Mouse (Mus musculus) thymus, adult 2 months (tissue): Measurements from ENCODE around the gene Fut11.

Source experiments
- CTCF ChIP-seq: fragments of 200-500 bp; IDR thresholded peaks from 2 replicates; pipeline ENCODE4 v1.5.1; 2012; ENCODE audit warnings: mild to moderate bottlenecking, control low read depth, low read length, moderate library complexity, borderline replicate concordance; ENCODE audit not compliant: control insufficient read depth, poor library complexity, insufficient read depth; ENCODE audit errors: extremely low read depth
- POLR2A ChIP-seq: fragments of 200-500 bp; IDR thresholded peaks from 2 replicates; pipeline ENCODE4 v1.6.1; 2012; ENCODE audit warnings: mild to moderate bottlenecking, low read length, control low read depth, moderate library complexity; ENCODE audit not compliant: control insufficient read depth, poor library complexity, insufficient read depth; ENCODE audit errors: extremely low read depth

- no peak for TF ChIP-seq POLR2A
- TF ChIP-seq CTCF, result no peak
Observed at GRCm38 (mm10) chr14:20730853-20731602, 36.3 kb downstream of the Fut11 start.
